Mouse (Mus musculus) intestine, postnatal 0 days (tissue): Measurements from ENCODE around the gene 4930539E08Rik. TPM values are rescaled to one million over a fixed set of nuclear protein-coding genes. Genes with fewer than 3 reads are reported as not detected.

ENCODE experiments used
- ATAC-seq: fragments of 200-750 bp; cut with Nextera tagmentation; 2 replicates; pipeline ENCODE4 v1.8.0; 2017; ENCODE audit warnings: mild to moderate bottlenecking, moderate TSS enrichment, moderate library complexity
- H3K27ac ChIP-seq: fragments of 300-500 bp; sonication (generic); 2 replicates; pipeline ENCODE4 v1.5.1; 2014; ENCODE audit warnings: mild to moderate bottlenecking, low read depth, low read length, moderate library complexity
- H3K27me3 ChIP-seq: fragments of 300-500 bp; sonication (generic); replicated peaks from 2 replicates; pipeline ENCODE4 v1.6.1; 2014; ENCODE audit warnings: low read length, mixed read lengths; ENCODE audit not compliant: control insufficient read depth, insufficient read depth
- H3K36me3 ChIP-seq: fragments of 300-500 bp; sonication (generic); 2 replicates; pipeline ENCODE4 v1.6.1; 2014; ENCODE audit warnings: mild to moderate bottlenecking, moderate library complexity; ENCODE audit not compliant: control insufficient read depth, insufficient read depth
- H3K4me1 ChIP-seq: fragments of 300-500 bp; sonication (generic); replicated peaks from 2 replicates; pipeline ENCODE4 v1.6.1; 2014; ENCODE audit warnings: antibody characterized with exemption, low read length, mixed read lengths; ENCODE audit not compliant: control insufficient read depth, insufficient read depth
- H3K4me2 ChIP-seq: fragments of 300-500 bp; sonication (generic); replicated peaks from 2 replicates; pipeline ENCODE4 v1.6.1; 2014; ENCODE audit warnings: low read depth, mild to moderate bottlenecking, moderate library complexity
- H3K4me3 ChIP-seq: fragments of 300-500 bp; sonication (generic); 2 replicates; pipeline ENCODE4 v1.5.1; 2014; ENCODE audit warnings: low read depth, low read length
- H3K9ac ChIP-seq: fragments of 300-500 bp; sonication (generic); 2 replicates; pipeline ENCODE4 v1.6.1; 2014; ENCODE audit warnings: mild to moderate bottlenecking, low read depth, low read length
- H3K9me3 ChIP-seq: fragments of 300-500 bp; sonication (generic); 2 replicates; pipeline ENCODE4 v1.6.1; 2016; ENCODE audit warnings: mixed run types; ENCODE audit not compliant: control insufficient read depth
- CTCF ChIP-seq: sonication (generic); IDR thresholded peaks from 2 replicates; pipeline ENCODE4 v1.5.1; 2016; ENCODE audit warnings: low read depth, mild to moderate bottlenecking, control low read depth, antibody characterized with exemption, moderate library complexity
- WGBS: fragments of 180-500 bp; shearing (Covaris S2); extraction: QIAGEN DNeasy Blood & Tissue Kit; methylation state at CpG from one replicate; pipeline ENCODE4 v1.1.7; 2014; 5-methylcytosine and 5-hydroxymethylcytosine counted together
- polyA plus RNA-seq: library from polyadenylated mRNA; unstranded; fragments of >200 nt; fragmentation: Nextera tagmentation; extraction: Ambion mirVana; gene quantifications from 2 replicates; pipeline ENCODE4 v1.2.1, GENCODE M21; 2015

4930539E08Rik gene
- polyA plus RNA-seq, result 2.9 and 3.5 TPM in 2 replicates

- Histone ChIP-seq H3K4me3 (peak within 1 kb of the TSS; percentile 32), H3K27ac (peak within 1 kb of the TSS; percentile 76)
- ATAC-seq, result peak; percentile 80
These were observed at the start of gene 4930539E08Rik for GRCm38 (mm10) chr17:28915060-28915628. 4930539E08Rik (minus strand) TSS chr17:28915324.

GRCm38 (mm10) chr17:28961596-28961995 lies 46.5 kb upstream of the 4930539E08Rik start:
- peak overlapping the region; percentile 21; the same call in 1 of the 2 replicates for H3K27ac ChIP-seq
- H3K9me3 ChIP-seq, result no peaks in the 10 kb centered on the region
- no peak overlapping the region for H3K4me2 ChIP-seq
- no peaks in the 10 kb centered on the region for H3K4me1 ChIP-seq
- TF ChIP-seq CTCF, result no peak
- H3K4me3 ChIP-seq, result no peak overlapping the region
- H3K9ac ChIP-seq, result no peak overlapping the region
- no peaks in the 10 kb centered on the region for H3K27me3 ChIP-seq
- WGBS, result 63% methylated on average over 10 of the region's 10 CpGs
- ATAC-seq, result 0 out of 2 replicates have a peak, but pooled peaks have one; percentile 40
- H3K36me3 ChIP-seq, result peaks cover 59% of the 10 kb centered on the region

More at GRCm38 (mm10) chr17:28915060-28915628, at the start of gene 4930539E08Rik:
- TF ChIP-seq CTCF, result no peak
- Histone ChIP-seq H3K27me3 (no peaks in the 10 kb centered on the region), H3K9me3 (no peaks in the 10 kb centered on the region), H3K36me3 (no peaks in the 10 kb centered on the region), H3K4me1 (no peaks in the 10 kb centered on the region), H3K9ac (peak within 1 kb of the TSS; percentile 26; the same call in 1 of the 2 replicates), H3K4me2 (peak within 1 kb of the TSS; percentile 58)
- 38% methylated on average over 12 of the region's 12 CpGs for WGBS

GRCm38 (mm10) chr17:28960597-28960996 lies 45.5 kb upstream of the 4930539E08Rik start:
- 50% methylated on average over 10 of the region's 10 CpGs for WGBS
- no peak overlapping the region for H3K4me3 ChIP-seq
- H3K9me3 ChIP-seq, result no peaks in the 10 kb centered on the region
- no peak overlapping the region for H3K9ac ChIP-seq
- peaks cover 49% of the 10 kb centered on the region for H3K36me3 ChIP-seq
- no peak overlapping the region for H3K27ac ChIP-seq
- no peak for ATAC-seq
- H3K4me1 ChIP-seq, result no peaks in the 10 kb centered on the region
- H3K4me2 ChIP-seq, result no peak overlapping the region
- TF ChIP-seq CTCF, result peak; percentile 52
- H3K27me3 ChIP-seq, result no peaks in the 10 kb centered on the region

DNA sequence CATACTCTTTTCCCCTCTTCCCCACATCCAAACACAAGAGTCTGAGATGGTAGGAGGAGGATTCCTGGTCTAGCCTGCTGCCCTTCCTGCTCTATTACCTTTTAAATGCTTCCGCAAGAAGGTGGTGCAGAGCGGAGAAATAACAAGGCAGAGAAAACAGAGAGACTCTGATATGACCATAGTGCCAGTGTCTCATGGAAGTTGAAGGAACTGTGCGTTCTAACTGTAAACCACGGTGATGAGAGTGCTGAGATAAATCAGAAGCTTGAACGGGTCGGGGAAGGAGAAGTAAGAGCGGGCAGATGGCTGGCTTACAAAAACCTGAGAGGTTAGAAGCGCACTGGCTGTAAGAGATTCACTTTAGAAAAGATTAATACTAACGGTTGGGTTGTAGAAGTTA lies 39.3 kb upstream of the 4930539E08Rik start:
- no peaks in the 10 kb centered on the region for H3K27me3 ChIP-seq
- H3K9me3 ChIP-seq, result no peaks in the 10 kb centered on the region
- 94% methylated on average over 9 of the region's 9 CpGs for WGBS
- H3K4me2 ChIP-seq, result no peak overlapping the region; the same call in 1 of the 2 replicates
- peaks cover 6% of the 10 kb centered on the region; the same call in 1 of the 2 replicates for H3K36me3 ChIP-seq
- H3K27ac ChIP-seq, result no peak overlapping the region
- ATAC-seq, result no peak
- TF ChIP-seq CTCF, result no peak
- no peak overlapping the region for H3K9ac ChIP-seq
- no peak overlapping the region for H3K4me3 ChIP-seq
- H3K4me1 ChIP-seq, result no peaks in the 10 kb centered on the region

GRCm38 (mm10) chr17:28953251-28953650 lies 38.1 kb upstream of the 4930539E08Rik start:
- Histone ChIP-seq H3K27me3 (no peaks in the 10 kb centered on the region), H3K4me1 (no peaks in the 10 kb centered on the region), H3K4me3 (peak overlapping the region; percentile 76), H3K4me2 (peak overlapping the region; percentile 74), H3K9me3 (no peaks in the 10 kb centered on the region), H3K9ac (peak overlapping the region; percentile 95), H3K36me3 (peaks cover 4% of the 10 kb centered on the region; the same call in 1 of the 2 replicates), H3K27ac (peak overlapping the region; percentile 98; the same call in 1 of the 2 replicates)
- no peak for TF ChIP-seq CTCF
- 2% methylated on average over 9 of the region's 9 CpGs for WGBS
- ATAC-seq, result no peak

- no peaks in the 10 kb centered on the region for H3K4me1 ChIP-seq
These were observed 37.0 kb upstream of the 4930539E08Rik start, which contains the start of gene Kctd20 for GRCm38 (mm10) chr17:28951831-28952799. Kctd20 (plus strand) TSS chr17:28951950.

More at GRCm38 (mm10) chr17:28951831-28952799, 37.0 kb upstream of the 4930539E08Rik start, which contains the start of gene Kctd20:
- peak within 1 kb of the TSS; percentile 98 for H3K27ac ChIP-seq
- H3K27me3 ChIP-seq, result no peaks in the 10 kb centered on the region
- H3K9me3 ChIP-seq, result no peaks in the 10 kb centered on the region
- no peak for TF ChIP-seq CTCF
- ATAC-seq, result peak; percentile 93
- peak within 1 kb of the TSS; percentile 95 for H3K9ac ChIP-seq
- peak within 1 kb of the TSS; percentile 76 for H3K4me3 ChIP-seq
- no peaks in the 10 kb centered on the region for H3K36me3 ChIP-seq
- H3K4me2 ChIP-seq, result peak within 1 kb of the TSS; percentile 74
- under 1% methylated on average over 58 of the region's 80 CpGs for WGBS
